Mouse (Mus musculus) limb, embryonic 15.5 days (tissue): ENCODE data around the gene N4bp3. TPM values are rescaled to one million over a fixed set of nuclear protein-coding genes. Genes with fewer than 3 reads are reported as not detected.
"Not testable (repeated sequence)": the region's sequence is repeated elsewhere in the genome, so short reads cannot be mapped to it uniquely, and the experiment has no call there.

Experiments used
- ATAC-seq: fragments of 200-750 bp; cut with Nextera tagmentation; 2 replicates; pipeline ENCODE4 v1.8.0; 2017; ENCODE audit warnings: low read depth, moderate TSS enrichment; ENCODE audit not compliant: insufficient number of reproducible peaks, low FRiP score, low TSS enrichment
- H3K27ac ChIP-seq: fragments of 300-500 bp; sonication (generic); 2 replicates; pipeline ENCODE4 v1.5.1; 2015; ENCODE audit warnings: moderate library complexity, mild to moderate bottlenecking, inconsistent platforms
- H3K27me3 ChIP-seq: fragments of 300-500 bp; sonication (generic); 2 replicates; pipeline ENCODE4 v1.6.1; 2015; ENCODE audit warnings: inconsistent platforms
- H3K36me3 ChIP-seq: fragments of 300-500 bp; sonication (generic); 2 replicates; pipeline ENCODE4 v1.6.1; 2015; ENCODE audit warnings: inconsistent platforms
- H3K4me1 ChIP-seq: fragments of 300-500 bp; sonication (generic); 2 replicates; pipeline ENCODE4 v1.6.1; 2015; ENCODE audit warnings: inconsistent platforms
- H3K4me2 ChIP-seq: fragments of 300-500 bp; sonication (generic); 2 replicates; pipeline ENCODE4 v1.6.1; 2015; ENCODE audit warnings: mild to moderate bottlenecking, inconsistent platforms
- H3K4me3 ChIP-seq: fragments of 300-500 bp; sonication (generic); 2 replicates; pipeline ENCODE4 v1.5.1; 2015; ENCODE audit warnings: mild to moderate bottlenecking, inconsistent platforms
- H3K9ac ChIP-seq: fragments of 300-500 bp; sonication (generic); 2 replicates; pipeline ENCODE4 v1.6.1; 2015; ENCODE audit warnings: inconsistent platforms
- H3K9me3 ChIP-seq: fragments of 300-500 bp; sonication (generic); 2 replicates; pipeline ENCODE4 v1.6.1; 2016; ENCODE audit warnings: inconsistent platforms
- WGBS: fragments of 180-500 bp; shearing (Covaris S2); methylation state at CpG from one replicate; pipeline ENCODE4 v1.1.7; 2015; 5-methylcytosine and 5-hydroxymethylcytosine counted together
- polyA plus RNA-seq: library from polyadenylated mRNA; unstranded; fragments of >200 nt; fragmentation: Nextera tagmentation; extraction: Ambion mirVana; gene quantifications from 2 replicates; pipeline ENCODE4 v1.2.1, GENCODE M21; 2015

The N4bp3 gene
- polyA plus RNA-seq, 1 experiment from 2014 or later, result 35.7 TPM

GRCm38 (mm10) chr11:51625187-51625820, 25.3 kb downstream of the N4bp3 start:
- Histone ChIP-seq H3K4me1 (peaks cover 12% of the 10 kb centered on the region), H3K4me2 (no peak overlapping the region), H3K4me3 (no peak overlapping the region), H3K9me3 (no peaks in the 10 kb centered on the region), H3K27ac (no peak overlapping the region), H3K36me3 (peaks cover 73% of the 10 kb centered on the region), H3K27me3 (no peaks in the 10 kb centered on the region), H3K9ac (no peak overlapping the region)
- WGBS, result 83% methylated on average over 5 of the region's 5 CpGs
- ATAC-seq, result no peak

- peaks cover 23% of the 10 kb centered on the region for H3K4me1 ChIP-seq
- 86% methylated on average over 7 of the region's 7 CpGs for WGBS
- H3K27ac ChIP-seq, result no peak overlapping the region
- H3K36me3 ChIP-seq, result peaks cover 59% of the 10 kb centered on the region
- no peaks in the 10 kb centered on the region for H3K9me3 ChIP-seq
- H3K9ac ChIP-seq, result no peak overlapping the region
- no peak overlapping the region for H3K4me2 ChIP-seq
- ATAC-seq, result no peak
- H3K27me3 ChIP-seq, result no peaks in the 10 kb centered on the region
- H3K4me3 ChIP-seq, result no peak overlapping the region
Observed at GRCm38 (mm10) chr11:51622971-51623491, 27.6 kb downstream of the N4bp3 start.

- H3K4me3 ChIP-seq, result no peak overlapping the region
- no peaks in the 10 kb centered on the region for H3K9me3 ChIP-seq
- H3K4me1 ChIP-seq, result peaks cover 23% of the 10 kb centered on the region
- peaks cover 47% of the 10 kb centered on the region for H3K36me3 ChIP-seq
- no peak overlapping the region for H3K27ac ChIP-seq
- H3K27me3 ChIP-seq, result no peaks in the 10 kb centered on the region
- ATAC-seq, result no peak
- WGBS, result 92% methylated on average over 2 of the region's 2 CpGs
- no peak overlapping the region for H3K4me2 ChIP-seq
- H3K9ac ChIP-seq, result no peak overlapping the region
Observed at GRCm38 (mm10) chr11:51621776-51622175, 28.9 kb downstream of the N4bp3 start.

- no peaks in the 10 kb centered on the region for H3K27me3 ChIP-seq
- ATAC-seq, result no peak
- H3K9me3 ChIP-seq, result no peaks in the 10 kb centered on the region
- H3K9ac ChIP-seq, result peak overlapping the region; percentile 61
- H3K27ac ChIP-seq, result peak overlapping the region; percentile 33; the same call in 1 of the 2 replicates
- H3K4me3 ChIP-seq, result peak overlapping the region; percentile 82
- 1% methylated on average over 11 of the region's 11 CpGs for WGBS
- peaks cover 32% of the 10 kb centered on the region for H3K36me3 ChIP-seq
- H3K4me1 ChIP-seq, result peaks cover 30% of the 10 kb centered on the region
- H3K4me2 ChIP-seq, result peak overlapping the region; percentile 81
Observed at GRCm38 (mm10) chr11:51620084-51620483, 30.6 kb downstream of the N4bp3 start.

- H3K27ac ChIP-seq, result peak within 1 kb of the TSS; percentile 33; the same call in 1 of the 2 replicates
- ATAC-seq, result peak; percentile 88
- under 1% methylated on average over 51 of the region's 51 CpGs for WGBS
Observed at GRCm38 (mm10) chr11:51619409-51620060, 31.1 kb downstream of the N4bp3 start, which contains the start of gene Nhp2. TSS of gene Nhp2 (plus strand) at chr11:51619735.

GRCm38 (mm10) chr11:51618894-51619408, 31.7 kb downstream of the N4bp3 start:
- peaks cover 36% of the 10 kb centered on the region for H3K4me1 ChIP-seq
- no peaks in the 10 kb centered on the region for H3K9me3 ChIP-seq
- peak overlapping the region; percentile 81 for H3K4me2 ChIP-seq
- WGBS, result 48% methylated on average over 8 of the region's 8 CpGs
- H3K27ac ChIP-seq, result no peak overlapping the region
- H3K4me3 ChIP-seq, result peak overlapping the region; percentile 82
- H3K9ac ChIP-seq, result no peak overlapping the region
- no peaks in the 10 kb centered on the region for H3K27me3 ChIP-seq
- peaks cover 21% of the 10 kb centered on the region for H3K36me3 ChIP-seq
- ATAC-seq, result 0 out of 2 replicates have a peak, but pooled peaks have one; percentile 4

More at GRCm38 (mm10) chr11:51619409-51620060, 31.1 kb downstream of the N4bp3 start, which contains the start of gene Nhp2:
- no peaks in the 10 kb centered on the region for H3K27me3 ChIP-seq
- H3K4me2 ChIP-seq, result peak within 1 kb of the TSS; percentile 81
- H3K4me1 ChIP-seq, result peaks cover 36% of the 10 kb centered on the region
- peak within 1 kb of the TSS; percentile 82 for H3K4me3 ChIP-seq
- peak within 1 kb of the TSS; percentile 61 for H3K9ac ChIP-seq
- H3K36me3 ChIP-seq, result peaks cover 26% of the 10 kb centered on the region
- no peaks in the 10 kb centered on the region for H3K9me3 ChIP-seq

GRCm38 (mm10) chr11:51617693-51618092, 32.9 kb downstream of the N4bp3 start:
- Histone ChIP-seq H3K4me1 (peaks cover 36% of the 10 kb centered on the region), H3K4me3 (no peak overlapping the region), H3K9me3 (no peaks in the 10 kb centered on the region), H3K27ac (no peak overlapping the region), H3K4me2 (no peak overlapping the region), H3K27me3 (no peaks in the 10 kb centered on the region), H3K36me3 (peaks cover 8% of the 10 kb centered on the region), H3K9ac (no peak overlapping the region)
- WGBS, result 2% methylated on average over 4 of the region's 4 CpGs
- no peak for ATAC-seq

GRCm38 (mm10) chr11:51616113-51616512, 34.5 kb downstream of the N4bp3 start:
- Histone ChIP-seq H3K4me1 (peaks cover 32% of the 10 kb centered on the region), H3K9ac (peak overlapping the region; percentile 55; the same call in 1 of the 2 replicates), H3K4me2 (peak overlapping the region; percentile 74), H3K4me3 (peak overlapping the region; percentile 42), H3K27ac (peak overlapping the region; percentile 92)
- not testable (repeated sequence) for H3K9me3 ChIP-seq, H3K36me3 ChIP-seq, ATAC-seq, H3K27me3 ChIP-seq
- 90% methylated on average over 7 of the region's 7 CpGs for WGBS

GRCm38 (mm10) chr11:51615601-51616000, 35.0 kb downstream of the N4bp3 start:
- Histone ChIP-seq H3K9me3 (no peaks in the 10 kb centered on the region), H3K4me1 (peaks cover 27% of the 10 kb centered on the region), H3K27me3 (no peaks in the 10 kb centered on the region), H3K4me3 (peak overlapping the region; percentile 42), H3K36me3 (no peaks in the 10 kb centered on the region), H3K9ac (peak overlapping the region; percentile 55), H3K4me2 (peak overlapping the region; percentile 74), H3K27ac (peak overlapping the region; percentile 92)
- WGBS, result 4% methylated on average over 14 of the region's 14 CpGs
- ATAC-seq, result peak; percentile 66

GRCm38 (mm10) chr11:51615129-51615528, 35.5 kb downstream of the N4bp3 start:
- Histone ChIP-seq H3K4me3 (peak overlapping the region; percentile 42), H3K36me3 (no peaks in the 10 kb centered on the region), H3K9me3 (no peaks in the 10 kb centered on the region), H3K4me1 (peaks cover 22% of the 10 kb centered on the region), H3K4me2 (peak overlapping the region; percentile 74), H3K27ac (peak overlapping the region; percentile 92), H3K9ac (peak overlapping the region; percentile 55; the same call in 1 of the 2 replicates), H3K27me3 (no peaks in the 10 kb centered on the region)
- no peak for ATAC-seq
- 25% methylated on average over 7 of the region's 7 CpGs for WGBS

GRCm38 (mm10) chr11:51614256-51614655, 36.4 kb downstream of the N4bp3 start:
- Histone ChIP-seq H3K27ac (no peak overlapping the region), H3K9me3 (no peaks in the 10 kb centered on the region), H3K27me3 (no peaks in the 10 kb centered on the region), H3K9ac (no peak overlapping the region), H3K4me3 (no peak overlapping the region), H3K4me2 (no peak overlapping the region), H3K36me3 (no peaks in the 10 kb centered on the region), H3K4me1 (peaks cover 16% of the 10 kb centered on the region)
- WGBS, result 85% methylated on average over 8 of the region's 8 CpGs
- ATAC-seq, result no peak

GRCm38 (mm10) chr11:51609940-51610339, 40.7 kb downstream of the N4bp3 start:
- H3K9ac ChIP-seq, H3K4me2 ChIP-seq, H3K9me3 ChIP-seq, H3K27me3 ChIP-seq, H3K27ac ChIP-seq, ATAC-seq, H3K36me3 ChIP-seq, H3K4me3 ChIP-seq: not testable (repeated sequence)
- WGBS, result 79% methylated on average over 5 of the region's 5 CpGs
- peaks cover 14% of the 10 kb centered on the region for H3K4me1 ChIP-seq
